Mouse (Mus musculus): ENCODE results near the gene Rab6b. TPM values are rescaled to one million over a fixed set of nuclear protein-coding genes. Genes with fewer than 3 reads are reported as not detected.
A peak's percentile ranks its signal among the peaks of the same experiment; 100 is the strongest.
"Not testable (repeated sequence)": the region's sequence is repeated elsewhere in the genome, so short reads cannot be mapped to it uniquely, and the experiment has no call there.

The Rab6b gene
- polyA plus RNA-seq, 1 experiment from 2014 or later = 7.3 TPM

GRCm38 (mm10) chr9:103092248-103092647 is 19.3 kb upstream of the Rab6b start:
- H3K4me2 ChIP-seq (ENCODE audit: low read length) = peak overlapping the region; percentile 78
- H3K36me3 ChIP-seq (ENCODE audit: insufficient read depth, low read length) = no peaks in the 10 kb centered on the region
- DNase-seq (ENCODE audit: low spot score) = peak; percentile 93
- peak overlapping the region; percentile 50; the same call in 1 of the 2 replicates for H3K9ac ChIP-seq (ENCODE audit: low read depth, low read length)
- peak; percentile 87 for ATAC-seq (replicated peaks; ENCODE audit: low FRiP score, low read depth)
- H3K27me3 ChIP-seq (ENCODE audit: insufficient read depth, low read length) = no peaks in the 10 kb centered on the region
- no peaks in the 10 kb centered on the region for H3K9me3 ChIP-seq (replicated peaks; ENCODE audit: low read length)
- peak overlapping the region; percentile 36 for H3K4me3 ChIP-seq (replicated peaks; ENCODE audit: low read depth, low read length)
- peak; percentile 98 for TF ChIP-seq CTCF (IDR thresholded peaks at IDR 0.05; ENCODE audit: low read depth)
- no peaks in the 10 kb centered on the region; the same call in 1 of the 2 replicates for H3K4me1 ChIP-seq (replicated peaks; ENCODE audit: insufficient read depth, low read length)
- peak overlapping the region; percentile 70 for H3K27ac ChIP-seq
- WGBS = under 1% methylated on average over 19 of the region's 19 CpGs

DNA sequence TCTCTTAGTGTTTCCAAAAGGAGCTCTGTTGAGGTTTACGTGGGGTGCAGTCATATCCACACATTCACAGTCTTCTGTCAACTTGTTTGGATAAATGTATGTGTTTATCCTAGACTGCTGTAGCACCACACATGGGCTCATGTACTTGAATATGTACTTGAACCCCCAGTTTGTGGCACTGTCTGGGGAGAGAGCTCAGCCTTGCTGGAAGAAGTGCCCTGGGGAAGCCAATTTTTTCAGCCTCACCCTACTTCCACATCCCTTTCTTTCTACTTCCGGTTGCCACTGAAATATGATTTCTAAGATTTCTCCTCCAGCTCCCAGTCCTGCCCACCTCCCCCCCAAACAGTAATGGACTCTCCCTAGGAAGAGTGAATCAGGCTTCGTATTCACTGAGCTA is 17.9 kb upstream of the Rab6b start:
- no peak for TF ChIP-seq CTCF (IDR thresholded peaks at IDR 0.05; ENCODE audit: low read depth)
- H3K4me2 ChIP-seq (ENCODE audit: low read length) = no peak overlapping the region
- H3K9me3 ChIP-seq (replicated peaks; ENCODE audit: low read length) = no peaks in the 10 kb centered on the region
- DNase-seq (ENCODE audit: low spot score) (no peak), ATAC-seq (replicated peaks; ENCODE audit: low FRiP score, low read depth) (no peak)
- no peak overlapping the region for H3K9ac ChIP-seq (ENCODE audit: low read depth, low read length)
- H3K27ac ChIP-seq = no peak overlapping the region
- H3K36me3 ChIP-seq (ENCODE audit: insufficient read depth, low read length) = no peaks in the 10 kb centered on the region
- no peak overlapping the region for H3K4me3 ChIP-seq (replicated peaks; ENCODE audit: low read depth, low read length)
- H3K4me1 ChIP-seq (replicated peaks; ENCODE audit: insufficient read depth, low read length) = no peaks in the 10 kb centered on the region; the same call in 1 of the 2 replicates
- WGBS = 75% methylated on average over 3 of the region's 3 CpGs
- H3K27me3 ChIP-seq (ENCODE audit: insufficient read depth, low read length) = no peaks in the 10 kb centered on the region

- ATAC-seq (replicated peaks; ENCODE audit: low FRiP score, low read depth) (peak; percentile 47), DNase-seq (ENCODE audit: low spot score) (peak; percentile 79)
- not testable (repeated sequence) for H3K9ac ChIP-seq (ENCODE audit: low read depth, low read length); H3K27me3 ChIP-seq (ENCODE audit: insufficient read depth, low read length); H3K4me1 ChIP-seq (replicated peaks; ENCODE audit: insufficient read depth, low read length); H3K36me3 ChIP-seq (ENCODE audit: insufficient read depth, low read length); H3K9me3 ChIP-seq (replicated peaks; ENCODE audit: low read length)
- H3K27ac ChIP-seq = peak overlapping the region; percentile 63; the same call in 1 of the 2 replicates
- H3K4me3 ChIP-seq (replicated peaks; ENCODE audit: low read depth, low read length) = peak overlapping the region; percentile 24; the same call in 1 of the 2 replicates
- peak overlapping the region; percentile 51 for H3K4me2 ChIP-seq (ENCODE audit: low read length)
- WGBS = 18% methylated on average over 7 of the region's 14 CpGs
These were observed 3.2 kb upstream of the Rab6b start for GRCm38 (mm10) chr9:103108341-103108798.

- Histone ChIP-seq H3K9me3 (replicated peaks; ENCODE audit: low read length) (no peaks in the 10 kb centered on the region), H3K27ac (peak overlapping the region; percentile 69), H3K27me3 (ENCODE audit: insufficient read depth, low read length) (no peaks in the 10 kb centered on the region), H3K4me3 (replicated peaks; ENCODE audit: low read depth, low read length) (peak overlapping the region; percentile 48), H3K4me2 (ENCODE audit: low read length) (peak overlapping the region; percentile 72), H3K9ac (ENCODE audit: low read depth, low read length) (peak overlapping the region; percentile 57), H3K36me3 (ENCODE audit: insufficient read depth, low read length) (no peaks in the 10 kb centered on the region), H3K4me1 (replicated peaks; ENCODE audit: insufficient read depth, low read length) (0 out of 2 replicates have a peak, but pooled peaks cover 8% of the 10 kb centered on the region)
- WGBS = 28% methylated on average over 18 of the region's 18 CpGs
- no peak for TF ChIP-seq CTCF (IDR thresholded peaks at IDR 0.05; ENCODE audit: low read depth)
- no peak for ATAC-seq (replicated peaks; ENCODE audit: low FRiP score, low read depth)
- DNase-seq (ENCODE audit: low spot score) = peak; percentile 19
These were observed 2.5 kb upstream of the Rab6b start for GRCm38 (mm10) chr9:103108943-103109670.

DNA sequence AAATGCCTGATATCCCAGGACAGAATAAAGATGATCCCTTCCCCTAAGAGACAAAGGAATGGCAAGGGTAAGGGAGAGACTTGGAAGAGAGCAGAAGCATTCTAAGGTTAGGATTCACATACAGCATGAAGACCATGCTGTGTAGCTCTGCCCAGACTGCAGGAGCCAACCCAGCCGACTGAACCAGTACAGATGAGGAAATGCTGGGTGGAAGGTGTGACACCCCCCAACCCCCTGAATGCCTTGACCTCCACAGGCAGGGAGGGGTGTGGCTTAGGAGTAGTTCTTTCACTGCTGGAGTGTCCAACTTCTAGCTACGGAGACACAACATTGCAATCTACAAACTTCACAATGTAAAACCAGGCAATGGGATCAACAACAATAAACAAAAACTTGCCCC is 1.7 kb upstream of the Rab6b start:
- no peak for TF ChIP-seq CTCF (IDR thresholded peaks at IDR 0.05; ENCODE audit: low read depth)
- WGBS = 62% methylated on average over 2 of the region's 2 CpGs
- peak overlapping the region; percentile 72 for H3K4me2 ChIP-seq (ENCODE audit: low read length)
- H3K27ac ChIP-seq = no peak overlapping the region
- no peaks in the 10 kb centered on the region for H3K36me3 ChIP-seq (ENCODE audit: insufficient read depth, low read length)
- H3K27me3 ChIP-seq (ENCODE audit: insufficient read depth, low read length) = 0 out of 2 replicates have a peak, but pooled peaks cover 1% of the 10 kb centered on the region
- H3K4me3 ChIP-seq (replicated peaks; ENCODE audit: low read depth, low read length) = peak overlapping the region; percentile 48; the same call in 1 of the 2 replicates
- no peaks in the 10 kb centered on the region for H3K9me3 ChIP-seq (replicated peaks; ENCODE audit: low read length)
- no peak for ATAC-seq (replicated peaks; ENCODE audit: low FRiP score, low read depth)
- 0 out of 2 replicates have a peak, but pooled peaks cover 8% of the 10 kb centered on the region for H3K4me1 ChIP-seq (replicated peaks; ENCODE audit: insufficient read depth, low read length)
- DNase-seq (ENCODE audit: low spot score) = no peak
- no peak overlapping the region for H3K9ac ChIP-seq (ENCODE audit: low read depth, low read length)

DNA sequence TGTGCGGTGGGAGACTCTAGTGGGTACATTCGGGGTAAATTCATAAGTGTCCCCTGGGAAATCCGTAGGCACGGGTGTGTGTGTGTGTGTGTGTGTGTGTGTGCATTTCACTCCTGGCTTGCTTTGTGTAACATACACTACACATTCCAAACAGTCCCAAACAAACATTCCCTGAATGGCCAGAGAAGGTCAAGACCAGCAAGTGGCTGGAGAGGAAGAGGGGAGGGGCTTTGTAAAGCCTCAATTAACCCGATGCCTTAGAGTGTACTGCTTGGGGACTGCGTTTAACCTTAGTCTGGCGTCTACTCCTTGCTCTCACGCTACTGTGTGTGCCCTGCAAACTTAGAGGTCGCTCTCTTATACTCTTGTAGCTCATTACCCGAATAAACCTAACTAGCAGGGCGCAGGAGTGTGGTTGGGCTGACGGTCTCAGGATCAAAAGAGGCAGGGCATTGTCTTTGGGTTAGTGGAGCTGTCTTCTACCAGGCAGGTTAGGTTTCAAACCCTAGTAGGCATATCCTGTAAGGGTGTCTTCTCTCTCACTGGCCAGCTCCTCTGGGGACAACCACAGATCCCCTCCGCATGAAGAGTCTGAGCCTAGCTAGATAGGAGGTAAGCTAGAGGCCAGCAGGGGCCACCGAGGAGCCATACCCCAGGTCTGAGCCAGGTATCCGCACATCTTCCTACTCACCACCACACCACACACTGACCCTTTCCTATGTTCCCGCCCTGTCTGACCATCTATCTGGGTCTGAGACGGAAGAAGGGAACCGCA is 673 bp upstream of the Rab6b start:
- TF ChIP-seq CTCF (IDR thresholded peaks at IDR 0.05; ENCODE audit: low read depth) = no peak
- DNase-seq (ENCODE audit: low spot score) (peak; percentile 29), ATAC-seq (replicated peaks; ENCODE audit: low FRiP score, low read depth) (no peak)
- Histone ChIP-seq H3K4me3 (replicated peaks; ENCODE audit: low read depth, low read length) (peak overlapping the region; percentile 65), H3K36me3 (ENCODE audit: insufficient read depth, low read length) (no peaks in the 10 kb centered on the region), H3K4me1 (replicated peaks; ENCODE audit: insufficient read depth, low read length) (0 out of 2 replicates have a peak, but pooled peaks cover 8% of the 10 kb centered on the region), H3K27me3 (ENCODE audit: insufficient read depth, low read length) (0 out of 2 replicates have a peak, but pooled peaks cover 9% of the 10 kb centered on the region), H3K9ac (ENCODE audit: low read depth, low read length) (peak overlapping the region; percentile 73), H3K4me2 (ENCODE audit: low read length) (peak overlapping the region; percentile 95), H3K27ac (no peak overlapping the region), H3K9me3 (replicated peaks; ENCODE audit: low read length) (no peaks in the 10 kb centered on the region)
- 16% methylated on average over 18 of the region's 18 CpGs for WGBS

Data from kidney, postnatal 0 days (tissue).